Mouse (Mus musculus): ENCODE data around the gene 1700129C05Rik. TPM values are rescaled to one million over a fixed set of nuclear protein-coding genes. Genes with fewer than 3 reads are reported as not detected.

Gene 1700129C05Rik
- not detected in 2 replicates for polyA plus RNA-seq (2014; fragmentation: Nextera tagmentation; extraction: Ambion mirVana)

DNA sequence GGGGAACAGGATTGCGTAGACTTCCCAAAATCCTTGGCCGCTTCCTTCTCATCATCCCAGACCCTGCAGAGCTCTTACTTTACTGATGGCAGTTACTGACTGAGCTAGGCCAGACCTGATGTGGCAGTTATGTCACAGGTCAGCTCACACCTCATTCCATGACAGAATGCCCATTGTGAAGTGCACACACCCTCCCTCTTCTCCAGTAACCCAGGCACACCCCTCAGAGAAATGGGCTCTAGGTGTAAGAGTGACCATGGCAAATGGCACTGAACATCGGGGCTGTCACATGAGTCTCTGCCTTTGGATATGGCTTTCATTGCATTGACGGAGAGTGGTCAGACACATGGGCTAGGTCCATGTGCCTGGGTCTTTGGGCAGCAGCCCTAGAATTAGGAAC is at the start of gene 1700129C05Rik:
Gene 1700129C05Rik, minus strand, starts transcription at position 101 of the 400 bp plus-strand sequence.
- Histone ChIP-seq H3K4me2 (replicated peaks; ENCODE audit: low read depth, low read length) (no peak within 1 kb of the TSS), H3K4me3 (ENCODE audit: low read depth, low read length) (no peak within 1 kb of the TSS), H3K9me3 (ENCODE audit: control insufficient read depth, low read depth, low read length) (no peaks in the 10 kb centered on the region), H3K9ac (replicated peaks; ENCODE audit: low read depth, low read length) (no peak within 1 kb of the TSS), H3K27me3 (ENCODE audit: control insufficient read depth, insufficient read depth, low read length) (no peaks in the 10 kb centered on the region), H3K27ac (ENCODE audit: low read length) (no peak within 1 kb of the TSS), H3K4me1 (ENCODE audit: control insufficient read depth, insufficient read depth, low read length) (no peaks in the 10 kb centered on the region), H3K36me3 (ENCODE audit: control insufficient read depth, insufficient read depth, low read length) (no peaks in the 10 kb centered on the region)
- ATAC-seq (ENCODE audit: insufficient number of reproducible peaks, insufficient read depth, low FRiP score, low read depth) = no peak
- 95% methylated on average over 4 of the region's 4 CpGs for WGBS

DNA sequence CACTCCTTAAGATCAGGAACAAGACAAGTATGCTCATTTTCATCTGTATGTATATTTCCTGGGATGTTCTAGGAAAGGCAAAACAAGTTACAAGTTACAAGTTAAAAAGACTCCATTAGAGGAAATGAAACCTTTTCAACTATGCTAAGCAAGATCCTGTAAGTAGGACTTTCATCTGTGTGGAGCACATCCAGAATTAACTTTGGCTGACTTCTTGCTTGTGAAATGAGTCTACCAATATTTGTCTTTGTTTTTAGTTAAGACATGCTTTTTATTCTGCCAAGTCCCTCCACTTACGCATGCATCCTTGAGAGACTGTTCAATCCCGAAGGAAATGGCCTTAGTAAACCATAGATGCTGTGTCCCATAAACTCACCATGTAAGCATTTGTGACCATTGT is 43.4 kb upstream of the 1700129C05Rik start:
- Histone ChIP-seq H3K27ac (ENCODE audit: low read length) (no peak overlapping the region), H3K4me2 (replicated peaks; ENCODE audit: low read depth, low read length) (no peak overlapping the region), H3K27me3 (ENCODE audit: control insufficient read depth, insufficient read depth, low read length) (no peaks in the 10 kb centered on the region), H3K9me3 (ENCODE audit: control insufficient read depth, low read depth, low read length) (no peaks in the 10 kb centered on the region), H3K4me3 (ENCODE audit: low read depth, low read length) (no peak overlapping the region), H3K36me3 (ENCODE audit: control insufficient read depth, insufficient read depth, low read length) (no peaks in the 10 kb centered on the region), H3K4me1 (ENCODE audit: control insufficient read depth, insufficient read depth, low read length) (no peaks in the 10 kb centered on the region), H3K9ac (replicated peaks; ENCODE audit: low read depth, low read length) (no peak overlapping the region)
- 85% methylated on average over 2 of the region's 2 CpGs for WGBS
- ATAC-seq (ENCODE audit: insufficient number of reproducible peaks, insufficient read depth, low FRiP score, low read depth) = no peak

DNA sequence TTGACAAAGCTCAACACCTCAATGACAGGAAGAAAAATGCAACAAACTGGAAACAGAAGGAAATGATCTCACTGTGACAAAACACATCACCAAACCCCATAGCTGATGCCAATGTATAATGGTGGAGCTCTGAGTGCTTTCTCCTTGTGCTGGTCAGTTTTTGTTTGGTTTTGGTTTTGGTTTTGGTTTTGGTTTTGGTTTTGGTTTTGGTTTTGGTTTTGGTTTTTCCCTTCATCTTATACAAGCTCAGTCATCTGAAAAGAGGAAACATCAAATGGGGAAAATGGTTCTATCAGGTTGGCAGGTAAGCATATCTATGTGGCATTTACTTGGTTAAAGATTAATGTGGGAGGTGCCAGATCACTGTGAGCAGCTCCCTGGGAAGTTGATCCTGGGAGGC is 42.8 kb upstream of the 1700129C05Rik start:
- H3K4me3 ChIP-seq (ENCODE audit: low read depth, low read length) = no peak overlapping the region
- no peaks in the 10 kb centered on the region for H3K36me3 ChIP-seq (ENCODE audit: control insufficient read depth, insufficient read depth, low read length)
- H3K4me1 ChIP-seq (ENCODE audit: control insufficient read depth, insufficient read depth, low read length) = no peaks in the 10 kb centered on the region
- H3K4me2 ChIP-seq (replicated peaks; ENCODE audit: low read depth, low read length) = no peak overlapping the region
- H3K9me3 ChIP-seq (ENCODE audit: control insufficient read depth, low read depth, low read length) = no peaks in the 10 kb centered on the region
- no peaks in the 10 kb centered on the region for H3K27me3 ChIP-seq (ENCODE audit: control insufficient read depth, insufficient read depth, low read length)
- no peak overlapping the region for H3K27ac ChIP-seq (ENCODE audit: low read length)
- no peak for ATAC-seq (ENCODE audit: insufficient number of reproducible peaks, insufficient read depth, low FRiP score, low read depth)
- H3K9ac ChIP-seq (replicated peaks; ENCODE audit: low read depth, low read length) = no peak overlapping the region

DNA sequence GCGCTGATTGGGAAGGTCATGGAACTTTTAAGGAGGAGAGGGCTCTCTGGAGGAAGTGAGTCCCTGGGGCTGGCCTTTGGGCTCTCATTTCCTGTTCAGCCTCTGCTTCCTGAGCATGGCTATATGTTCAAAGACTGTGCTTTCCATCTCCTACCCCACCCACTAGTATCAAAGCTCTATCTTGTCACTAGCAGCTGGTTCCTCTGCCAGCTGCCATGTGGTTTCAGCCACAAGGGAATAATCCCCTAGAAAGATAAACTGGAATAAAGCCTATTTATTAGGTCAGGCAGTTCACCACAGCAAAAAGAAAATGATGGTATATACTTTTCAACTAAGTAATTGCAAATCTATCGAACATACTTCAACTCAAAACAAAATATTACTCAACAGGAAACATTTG is 40.0 kb upstream of the 1700129C05Rik start:
- Histone ChIP-seq H3K27me3 (ENCODE audit: control insufficient read depth, insufficient read depth, low read length) (no peaks in the 10 kb centered on the region), H3K4me2 (replicated peaks; ENCODE audit: low read depth, low read length) (no peak overlapping the region), H3K4me3 (ENCODE audit: low read depth, low read length) (no peak overlapping the region), H3K9me3 (ENCODE audit: control insufficient read depth, low read depth, low read length) (no peaks in the 10 kb centered on the region), H3K27ac (ENCODE audit: low read length) (no peak overlapping the region), H3K4me1 (ENCODE audit: control insufficient read depth, insufficient read depth, low read length) (no peaks in the 10 kb centered on the region), H3K36me3 (ENCODE audit: control insufficient read depth, insufficient read depth, low read length) (no peaks in the 10 kb centered on the region), H3K9ac (replicated peaks; ENCODE audit: low read depth, low read length) (no peak overlapping the region)
- no peak for ATAC-seq (ENCODE audit: insufficient number of reproducible peaks, insufficient read depth, low FRiP score, low read depth)
- 72% methylated on average over 2 of the region's 2 CpGs for whole genome bisulfite sequencing

DNA sequence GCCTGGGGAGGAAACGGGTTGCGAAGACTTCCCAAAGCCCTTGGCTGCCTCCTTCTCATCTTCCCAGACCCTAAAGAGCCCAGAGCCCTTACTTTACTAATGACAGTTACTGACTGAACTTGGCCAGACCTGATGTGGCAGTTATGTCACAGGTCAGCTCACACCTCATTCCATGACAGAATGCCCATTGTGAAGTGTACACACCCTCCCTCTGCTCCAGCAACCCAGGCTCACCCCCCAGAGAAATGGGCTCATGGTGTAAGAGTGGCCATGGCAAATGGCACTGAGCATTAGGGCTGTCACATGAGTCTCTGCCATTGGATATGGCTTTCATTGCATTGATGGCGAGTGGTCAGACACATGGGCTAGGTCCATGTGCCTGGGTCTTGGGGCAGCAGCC is 36.0 kb upstream of the 1700129C05Rik start, which contains the start of gene Gm5142:
Gene Gm5142, minus strand, starts transcription at position 101 of the 400 bp plus-strand sequence.
- H3K9me3 ChIP-seq (ENCODE audit: control insufficient read depth, low read depth, low read length) = no peaks in the 10 kb centered on the region
- H3K4me2 ChIP-seq (replicated peaks; ENCODE audit: low read depth, low read length) = no peak within 1 kb of the TSS
- WGBS = 90% methylated on average over 3 of the region's 3 CpGs
- H3K27me3 ChIP-seq (ENCODE audit: control insufficient read depth, insufficient read depth, low read length) = no peaks in the 10 kb centered on the region
- no peak within 1 kb of the TSS for H3K27ac ChIP-seq (ENCODE audit: low read length)
- H3K4me3 ChIP-seq (ENCODE audit: low read depth, low read length) = no peak within 1 kb of the TSS
- no peak for ATAC-seq (ENCODE audit: insufficient number of reproducible peaks, insufficient read depth, low FRiP score, low read depth)
- no peak within 1 kb of the TSS for H3K9ac ChIP-seq (replicated peaks; ENCODE audit: low read depth, low read length)
- no peaks in the 10 kb centered on the region for H3K4me1 ChIP-seq (ENCODE audit: control insufficient read depth, insufficient read depth, low read length)
- no peaks in the 10 kb centered on the region for H3K36me3 ChIP-seq (ENCODE audit: control insufficient read depth, insufficient read depth, low read length)

DNA sequence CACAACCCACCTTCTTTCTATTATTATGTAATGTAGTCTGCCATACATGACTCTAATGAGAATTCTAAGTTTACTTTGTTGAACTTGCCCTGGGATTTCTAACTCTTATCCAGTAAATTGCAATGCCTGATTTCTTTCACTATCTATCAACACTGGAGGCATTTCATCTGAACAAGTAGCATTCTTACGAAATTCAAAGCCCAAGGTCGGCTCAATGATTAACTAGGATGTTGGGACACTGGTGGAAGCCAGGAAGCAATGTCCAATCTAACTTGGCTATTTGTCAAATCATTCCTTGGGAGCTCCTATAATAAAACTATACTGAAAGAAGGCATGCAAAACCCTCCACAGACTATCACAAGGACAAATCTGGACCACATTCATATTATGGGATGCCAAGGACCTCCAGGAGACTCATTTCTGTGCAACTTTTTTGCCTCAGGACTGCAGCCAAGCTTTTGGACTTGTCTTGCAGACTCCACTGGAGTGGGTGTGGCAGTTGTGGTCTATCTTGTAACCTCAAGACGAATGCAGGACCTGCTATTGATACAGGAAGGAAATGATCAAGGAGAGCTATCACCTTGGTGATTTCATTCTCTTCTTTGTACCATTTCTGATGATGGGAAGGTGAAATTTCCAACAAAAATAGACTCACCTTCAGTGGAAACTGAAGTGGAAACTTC is 14.5 kb upstream of the 1700129C05Rik start:
- Histone ChIP-seq H3K4me3 (ENCODE audit: low read depth, low read length) (no peak overlapping the region), H3K9ac (replicated peaks; ENCODE audit: low read depth, low read length) (no peak overlapping the region), H3K4me1 (ENCODE audit: control insufficient read depth, insufficient read depth, low read length) (no peaks in the 10 kb centered on the region), H3K27ac (ENCODE audit: low read length) (no peak overlapping the region), H3K36me3 (ENCODE audit: control insufficient read depth, insufficient read depth, low read length) (no peaks in the 10 kb centered on the region), H3K4me2 (replicated peaks; ENCODE audit: low read depth, low read length) (no peak overlapping the region), H3K9me3 (ENCODE audit: control insufficient read depth, low read depth, low read length) (no peaks in the 10 kb centered on the region), H3K27me3 (ENCODE audit: control insufficient read depth, insufficient read depth, low read length) (no peaks in the 10 kb centered on the region)
- ATAC-seq (ENCODE audit: insufficient number of reproducible peaks, insufficient read depth, low FRiP score, low read depth) = no peak
- 60% methylated on average over 3 of the region's 3 CpGs for WGBS

DNA sequence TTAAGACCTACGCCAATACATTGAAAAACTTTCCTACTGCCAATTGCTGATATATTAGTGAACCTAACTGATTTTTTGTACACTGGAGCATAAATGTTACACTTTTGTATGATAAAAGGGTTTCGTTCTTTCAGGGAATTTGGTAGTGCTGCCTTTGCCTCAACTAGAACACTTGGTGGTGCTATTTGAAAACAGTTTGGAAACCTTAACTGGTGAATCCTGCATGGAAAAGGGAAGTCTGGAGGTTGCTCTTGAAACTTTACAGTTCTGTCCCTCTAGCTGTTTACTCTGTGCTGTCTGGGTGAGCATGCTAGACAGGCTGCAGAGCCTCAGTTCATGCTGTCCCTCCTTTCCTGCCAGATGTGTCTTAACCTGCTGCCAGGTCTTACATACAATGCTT is 12.9 kb upstream of the 1700129C05Rik start:
- Histone ChIP-seq H3K36me3 (ENCODE audit: control insufficient read depth, insufficient read depth, low read length) (no peaks in the 10 kb centered on the region), H3K27ac (ENCODE audit: low read length) (no peak overlapping the region), H3K9me3 (ENCODE audit: control insufficient read depth, low read depth, low read length) (no peaks in the 10 kb centered on the region), H3K27me3 (ENCODE audit: control insufficient read depth, insufficient read depth, low read length) (no peaks in the 10 kb centered on the region), H3K4me2 (replicated peaks; ENCODE audit: low read depth, low read length) (no peak overlapping the region), H3K4me3 (ENCODE audit: low read depth, low read length) (no peak overlapping the region), H3K9ac (replicated peaks; ENCODE audit: low read depth, low read length) (no peak overlapping the region), H3K4me1 (ENCODE audit: control insufficient read depth, insufficient read depth, low read length) (no peaks in the 10 kb centered on the region)
- no peak for ATAC-seq (ENCODE audit: insufficient number of reproducible peaks, insufficient read depth, low FRiP score, low read depth)
- WGBS = 71% methylated on average over 2 of the region's 2 CpGs

DNA sequence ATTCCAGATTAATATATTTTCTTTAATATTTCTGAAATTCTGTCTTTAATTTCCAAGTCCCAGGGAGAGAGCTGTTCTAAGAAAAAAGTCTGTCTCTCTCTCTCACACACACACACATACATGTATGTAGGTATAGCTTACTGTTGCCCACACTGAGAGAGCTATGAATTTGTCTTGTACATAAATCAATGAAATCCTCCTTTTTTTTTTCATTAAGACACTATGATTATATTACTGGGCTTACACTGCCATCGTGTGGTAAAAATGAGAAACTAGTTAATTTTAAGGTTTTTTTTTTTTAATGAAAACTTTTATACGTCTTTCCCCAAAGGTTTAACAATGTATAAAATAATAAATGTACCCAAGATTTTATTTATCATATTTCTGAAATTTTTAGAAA is 28.4 kb downstream of the 1700129C05Rik start:
- no peaks in the 10 kb centered on the region for H3K27me3 ChIP-seq (ENCODE audit: control insufficient read depth, insufficient read depth, low read length)
- no peaks in the 10 kb centered on the region for H3K9me3 ChIP-seq (ENCODE audit: control insufficient read depth, low read depth, low read length)
- H3K9ac ChIP-seq (replicated peaks; ENCODE audit: low read depth, low read length) = no peak overlapping the region
- ATAC-seq (ENCODE audit: insufficient number of reproducible peaks, insufficient read depth, low FRiP score, low read depth) = no peak
- H3K27ac ChIP-seq (ENCODE audit: low read length) = no peak overlapping the region
- WGBS = 2% methylated on average over 2 of the region's 2 CpGs
- no peak overlapping the region for H3K4me2 ChIP-seq (replicated peaks; ENCODE audit: low read depth, low read length)
- H3K36me3 ChIP-seq (ENCODE audit: control insufficient read depth, insufficient read depth, low read length) = no peaks in the 10 kb centered on the region
- no peaks in the 10 kb centered on the region for H3K4me1 ChIP-seq (ENCODE audit: control insufficient read depth, insufficient read depth, low read length)
- no peak overlapping the region for H3K4me3 ChIP-seq (ENCODE audit: low read depth, low read length)

DNA sequence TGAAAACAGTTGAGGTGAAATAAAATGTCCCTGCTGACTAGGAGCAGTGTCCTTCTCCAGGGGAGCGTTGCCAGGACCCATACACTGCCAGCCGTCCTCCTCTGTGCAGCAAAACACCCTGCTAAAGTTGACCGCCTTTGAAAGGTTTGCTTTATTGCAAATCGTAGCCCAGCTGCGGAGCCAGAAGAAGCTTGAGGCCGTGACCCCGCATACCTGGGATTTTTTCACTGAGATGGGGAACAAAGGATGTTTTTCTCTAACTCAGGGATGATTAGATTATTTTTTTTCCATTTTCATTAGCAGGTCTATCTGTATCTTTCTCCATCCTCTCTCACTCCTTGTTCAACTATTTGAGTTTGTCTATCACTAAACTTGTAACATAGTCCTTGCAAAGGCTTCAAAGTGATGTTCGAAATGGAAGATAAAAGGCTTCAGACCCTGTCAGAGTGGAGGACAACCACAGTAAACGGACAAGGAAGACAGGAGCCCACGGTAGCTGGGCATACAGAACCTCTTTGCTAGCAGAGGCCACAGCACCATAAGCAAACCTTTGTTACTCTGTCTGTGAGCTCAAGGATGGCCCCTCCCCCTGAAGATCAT is 38.6 kb downstream of the 1700129C05Rik start:
- Histone ChIP-seq H3K9me3 (ENCODE audit: control insufficient read depth, low read depth, low read length) (no peaks in the 10 kb centered on the region), H3K27me3 (ENCODE audit: control insufficient read depth, insufficient read depth, low read length) (no peaks in the 10 kb centered on the region), H3K27ac (ENCODE audit: low read length) (no peak overlapping the region), H3K4me1 (ENCODE audit: control insufficient read depth, insufficient read depth, low read length) (no peaks in the 10 kb centered on the region), H3K4me2 (replicated peaks; ENCODE audit: low read depth, low read length) (no peak overlapping the region), H3K9ac (replicated peaks; ENCODE audit: low read depth, low read length) (no peak overlapping the region), H3K4me3 (ENCODE audit: low read depth, low read length) (no peak overlapping the region), H3K36me3 (ENCODE audit: control insufficient read depth, insufficient read depth, low read length) (no peaks in the 10 kb centered on the region)
- ATAC-seq (ENCODE audit: insufficient number of reproducible peaks, insufficient read depth, low FRiP score, low read depth) = no peak
- WGBS = 14% methylated on average over 10 of the region's 10 CpGs
